Mouse (Mus musculus) CH12.LX (cell line): Measurements from ENCODE around the gene Ttc6.

Source experiments
- CTCF ChIP-seq, 2 experiments: IDR thresholded peaks in 1 of 2; conservative IDR thresholded peaks in 1 of 2; 2 replicates each; pipeline ENCODE4 v1.5.1; 2011 to 2012; ENCODE audit warnings: low read depth in 2 of 2, low read length in 2 of 2, improper control_type of control experiment in 1 of 2, inconsistent platforms in 1 of 2, mild to moderate bottlenecking in 1 of 2, moderate library complexity in 1 of 2
- EP300 ChIP-seq: IDR thresholded peaks from 2 replicates; pipeline ENCODE4 v1.6.1; 2011; ENCODE audit warnings: low read length, improper control_type of control experiment
- GABPA ChIP-seq: IDR thresholded peaks from 2 replicates; pipeline ENCODE4 v1.6.1; 2012; ENCODE audit warnings: low read depth, low read length, improper control_type of control experiment, inconsistent platforms; ENCODE audit not compliant: insufficient replicate concordance
- MXI1 ChIP-seq: IDR thresholded peaks from 2 replicates; pipeline ENCODE4 v1.6.1; 2011; ENCODE audit warnings: mild to moderate bottlenecking, low read depth, low read length, improper control_type of control experiment
- MYC ChIP-seq: IDR thresholded peaks from 2 replicates; pipeline ENCODE4 v1.6.1; 2011; ENCODE audit warnings: low read depth, mild to moderate bottlenecking, improper control_type of control experiment, low read length
- POLR2A ChIP-seq: IDR thresholded peaks from 2 replicates; pipeline ENCODE4 v1.6.1; 2011; ENCODE audit warnings: low read depth, mild to moderate bottlenecking, improper control_type of control experiment, low read length
- POLR2AphosphoS2 ChIP-seq: IDR thresholded peaks from 2 replicates; pipeline ENCODE4 v1.6.1; 2011; ENCODE audit warnings: low read depth, low read length, improper control_type of control experiment
- RCOR1 ChIP-seq: conservative IDR thresholded peaks from 2 replicates; pipeline ENCODE4 v1.6.1; 2012; ENCODE audit warnings: low read depth, mild to moderate bottlenecking, inconsistent platforms, low read length, improper control_type of control experiment
- TBP ChIP-seq: conservative IDR thresholded peaks from 2 replicates; pipeline ENCODE4 v1.6.1; 2011; ENCODE audit warnings: low read depth, low read length, improper control_type of control experiment
- TCF12 ChIP-seq: IDR thresholded peaks from 2 replicates; pipeline ENCODE4 v1.6.1; 2014; ENCODE audit warnings: low read depth, mild to moderate bottlenecking, inconsistent platforms, low read length, improper control_type of control experiment
- USF1 ChIP-seq: IDR thresholded peaks from 2 replicates; pipeline ENCODE4 v1.6.1; 2014; ENCODE audit warnings: low read depth, mild to moderate bottlenecking, inconsistent platforms, low read length, improper control_type of control experiment
- ZMIZ1 ChIP-seq: IDR thresholded peaks from 2 replicates; pipeline ENCODE4 v1.6.1; 2012; ENCODE audit warnings: low read depth, mild to moderate bottlenecking, inconsistent platforms, low read length, improper control_type of control experiment

DNA sequence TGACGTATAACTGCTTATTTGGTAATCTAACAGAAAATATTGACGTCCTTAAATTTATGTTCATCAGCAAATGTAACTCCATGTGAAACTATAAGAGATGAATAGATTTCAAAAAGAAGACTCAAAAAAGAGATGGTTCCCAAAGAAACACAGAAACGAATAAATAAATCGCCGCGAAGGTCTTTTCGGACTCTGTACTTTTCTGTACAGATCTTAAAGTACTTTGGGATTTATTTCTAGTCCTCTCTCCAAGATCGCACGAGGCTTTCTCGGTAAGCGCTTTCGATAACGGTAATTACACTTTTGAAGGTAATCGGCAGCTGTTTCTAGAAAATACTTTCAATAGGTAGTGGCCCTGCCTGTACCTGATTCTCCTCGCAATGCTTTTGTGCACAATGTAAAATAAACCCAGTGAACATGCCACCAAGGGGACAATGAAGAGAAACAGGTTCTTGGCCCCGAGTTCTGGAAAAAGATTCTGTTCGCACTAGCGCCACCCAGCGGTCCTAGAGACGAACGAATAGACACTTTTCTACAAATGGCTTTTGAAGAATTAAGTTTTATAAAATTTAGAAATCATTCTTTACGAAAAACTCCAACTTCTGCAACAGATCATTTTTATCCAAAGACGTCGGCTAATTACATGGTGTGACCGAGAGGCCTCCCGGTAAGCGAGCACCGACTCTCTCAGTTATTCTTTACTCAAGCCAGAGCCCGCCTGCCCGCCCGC lies 19.1 kb upstream of the Ttc6 start:
- no peak for TF ChIP-seq CTCF (conservative IDR thresholded peaks at IDR 0.05 in 1 of 2, IDR thresholded peaks at IDR 0.05 in 1 of 2; ENCODE audit: low read depth in 2 of 2, low read length in 2 of 2)
- no peak for TF ChIP-seq MXI1
- no peak for TF ChIP-seq POLR2AphosphoS2
- no peak for TF ChIP-seq TBP
- no peak for TF ChIP-seq RCOR1
- no peak for TF ChIP-seq POLR2A
- TF ChIP-seq TCF12 = no peak
- no peak for TF ChIP-seq EP300
- TF ChIP-seq USF1 = no peak
- TF ChIP-seq MYC = no peak
- TF ChIP-seq ZMIZ1 = no peak
- TF ChIP-seq GABPA = no peak
